Mouse (Mus musculus) liver, embryonic 11.5 days (tissue): Measurements from ENCODE around the gene Glyctk. TPM values are rescaled to one million over a fixed set of nuclear protein-coding genes. Genes with fewer than 3 reads are reported as not detected.

ENCODE experiments used
- ATAC-seq: fragments of 200-750 bp; cut with Nextera tagmentation; replicated peaks from 2 replicates; pipeline ENCODE4 v1.8.0; 2017; ENCODE audit warnings: moderate number of reproducible peaks, mild to moderate bottlenecking, moderate TSS enrichment, moderate library complexity; ENCODE audit not compliant: low FRiP score
- DNase-seq: peaks from one replicate; pipeline ENCODE4 v3.0.0-alpha.2; 2017; ENCODE audit warnings: low spot score
- H3K27ac ChIP-seq: fragments of 300-500 bp; sonication (generic); 2 replicates; pipeline ENCODE4 v1.5.1; 2014; ENCODE audit warnings: mild to moderate bottlenecking, low read depth, low read length, control low read depth
- H3K27me3 ChIP-seq: fragments of 300-500 bp; sonication (generic); replicated peaks from 2 replicates; pipeline ENCODE4 v1.6.1; 2014; ENCODE audit warnings: low read length, mixed read lengths; ENCODE audit not compliant: control insufficient read depth, insufficient read depth
- H3K36me3 ChIP-seq: fragments of 300-500 bp; sonication (generic); 2 replicates; pipeline ENCODE4 v1.6.1; 2014; ENCODE audit warnings: mild to moderate bottlenecking, low read length, moderate library complexity, mixed read lengths; ENCODE audit not compliant: control insufficient read depth, insufficient read depth
- H3K4me1 ChIP-seq: fragments of 300-500 bp; sonication (generic); replicated peaks from 2 replicates; pipeline ENCODE4 v1.6.1; 2014; ENCODE audit warnings: low read length, mixed read lengths; ENCODE audit not compliant: control insufficient read depth, insufficient read depth
- H3K4me2 ChIP-seq: fragments of 300-500 bp; sonication (generic); 2 replicates; pipeline ENCODE4 v1.6.1; 2014; ENCODE audit warnings: mild to moderate bottlenecking, control low read depth, moderate library complexity
- H3K4me3 ChIP-seq: fragments of 300-500 bp; sonication (generic); 2 replicates; pipeline ENCODE4 v1.5.1; 2014; ENCODE audit warnings: low read depth, low read length, control low read depth
- H3K9ac ChIP-seq: fragments of 300-500 bp; sonication (generic); 2 replicates; pipeline ENCODE4 v1.6.1; 2014; ENCODE audit warnings: low read depth, low read length, control low read depth
- H3K9me3 ChIP-seq: fragments of 300-500 bp; sonication (generic); 2 replicates; pipeline ENCODE4 v1.6.1; 2016; ENCODE audit warnings: low read length, inconsistent platforms, mixed read lengths; ENCODE audit not compliant: control insufficient read depth
- WGBS: fragments of 180-500 bp; shearing (Covaris S2); extraction: QIAGEN DNeasy Blood & Tissue Kit; methylation state at CpG from one replicate; pipeline ENCODE4 v1.1.7; 2014; 5-methylcytosine and 5-hydroxymethylcytosine counted together
- polyA plus RNA-seq: library from polyadenylated mRNA; unstranded; fragments of >200 nt; fragmentation: Nextera tagmentation; extraction: Ambion mirVana; gene quantifications from 2 replicates; pipeline ENCODE4 v1.2.1, GENCODE M21; 2014

Gene Glyctk
- polyA plus RNA-seq, 1 experiment from 2014 or later, result 12.4 TPM

GRCm38 (mm10) chr9:106126786-106127251 is 31.1 kb downstream of the Glyctk start:
- Histone ChIP-seq H3K9me3 (no peaks in the 10 kb centered on the region), H3K27me3 (no peaks in the 10 kb centered on the region), H3K36me3 (no peaks in the 10 kb centered on the region), H3K4me3 (no peak overlapping the region), H3K27ac (no peak overlapping the region), H3K9ac (no peak overlapping the region), H3K4me2 (no peak overlapping the region), H3K4me1 (no peaks in the 10 kb centered on the region)
- WGBS, result 66% methylated on average over 2 of the region's 2 CpGs
- no peak for ATAC-seq
- no peak for DNase-seq

GRCm38 (mm10) chr9:106123599-106123998 is 34.3 kb downstream of the Glyctk start:
- no peak for DNase-seq
- WGBS, result 44% methylated on average over 4 of the region's 4 CpGs
- H3K27ac ChIP-seq, result no peak overlapping the region

GRCm38 (mm10) chr9:106119075-106119474 is 38.9 kb downstream of the Glyctk start:
- 73% methylated on average over 9 of the region's 9 CpGs for WGBS

More at GRCm38 (mm10) chr9:106123599-106123998, 34.3 kb downstream of the Glyctk start:
- H3K9me3 ChIP-seq, result no peaks in the 10 kb centered on the region
- H3K4me1 ChIP-seq, result no peaks in the 10 kb centered on the region
- no peak overlapping the region for H3K9ac ChIP-seq
- H3K27me3 ChIP-seq, result no peaks in the 10 kb centered on the region
- H3K36me3 ChIP-seq, result no peaks in the 10 kb centered on the region
- no peak for ATAC-seq
- H3K4me2 ChIP-seq, result no peak overlapping the region
- H3K4me3 ChIP-seq, result no peak overlapping the region

GRCm38 (mm10) chr9:106115801-106116424 is 42.0 kb downstream of the Glyctk start:
- Histone ChIP-seq H3K4me2 (no peak overlapping the region), H3K9ac (no peak overlapping the region)
- no peak for ATAC-seq

More at GRCm38 (mm10) chr9:106119075-106119474, 38.9 kb downstream of the Glyctk start:
- no peaks in the 10 kb centered on the region for H3K36me3 ChIP-seq
- H3K4me1 ChIP-seq, result no peaks in the 10 kb centered on the region
- no peak overlapping the region for H3K4me2 ChIP-seq
- no peaks in the 10 kb centered on the region for H3K9me3 ChIP-seq
- DNase-seq (no peak), ATAC-seq (no peak)
- H3K9ac ChIP-seq, result no peak overlapping the region
- no peak overlapping the region for H3K27ac ChIP-seq
- no peak overlapping the region for H3K4me3 ChIP-seq
- H3K27me3 ChIP-seq, result 0 out of 2 replicates have a peak, but pooled peaks cover 2% of the 10 kb centered on the region

GRCm38 (mm10) chr9:106112770-106113423 is 45.0 kb downstream of the Glyctk start:
- H3K27ac ChIP-seq, result no peak overlapping the region
- H3K36me3 ChIP-seq, result no peaks in the 10 kb centered on the region
- no peaks in the 10 kb centered on the region for H3K4me1 ChIP-seq
- no peaks in the 10 kb centered on the region for H3K9me3 ChIP-seq
- no peak overlapping the region for H3K4me2 ChIP-seq
- H3K4me3 ChIP-seq, result no peak overlapping the region
- WGBS, result 35% methylated on average over 10 of the region's 10 CpGs
- 0 out of 2 replicates have a peak, but pooled peaks cover 5% of the 10 kb centered on the region for H3K27me3 ChIP-seq
- no peak for ATAC-seq
- H3K9ac ChIP-seq, result no peak overlapping the region
- peak; percentile 49 for DNase-seq

More at GRCm38 (mm10) chr9:106115801-106116424, 42.0 kb downstream of the Glyctk start:
- no peak overlapping the region for H3K27ac ChIP-seq
- WGBS, result 43% methylated on average over 13 of the region's 13 CpGs
- no peak overlapping the region for H3K4me3 ChIP-seq
- DNase-seq, result no peak
- H3K27me3 ChIP-seq, result 0 out of 2 replicates have a peak, but pooled peaks cover 5% of the 10 kb centered on the region
- no peaks in the 10 kb centered on the region for H3K36me3 ChIP-seq
- no peaks in the 10 kb centered on the region for H3K4me1 ChIP-seq
- no peaks in the 10 kb centered on the region for H3K9me3 ChIP-seq

GRCm38 (mm10) chr9:106106241-106106640 is 51.7 kb downstream of the Glyctk start:
- WGBS, result 69% methylated on average over 9 of the region's 9 CpGs
- Histone ChIP-seq H3K4me2 (no peak overlapping the region), H3K36me3 (no peaks in the 10 kb centered on the region), H3K4me1 (no peaks in the 10 kb centered on the region), H3K27ac (no peak overlapping the region), H3K27me3 (no peaks in the 10 kb centered on the region), H3K9ac (no peak overlapping the region), H3K9me3 (no peaks in the 10 kb centered on the region), H3K4me3 (no peak overlapping the region)
- DNase-seq (no peak), ATAC-seq (no peak)

- Histone ChIP-seq H3K4me3 (no peak overlapping the region), H3K27ac (no peak overlapping the region), H3K4me1 (no peaks in the 10 kb centered on the region), H3K9me3 (no peaks in the 10 kb centered on the region), H3K27me3 (no peaks in the 10 kb centered on the region), H3K4me2 (no peak overlapping the region), H3K9ac (no peak overlapping the region), H3K36me3 (no peaks in the 10 kb centered on the region)
- 86% methylated on average over 7 of the region's 7 CpGs for WGBS
- DNase-seq (no peak), ATAC-seq (no peak)
Measured at GRCm38 (mm10) chr9:106104401-106104800, 53.5 kb downstream of the Glyctk start.
